Mouse (Mus musculus) heart, embryonic 14.5 days (tissue): ENCODE data around the gene Gm10563. TPM values are rescaled to one million over a fixed set of nuclear protein-coding genes. Genes with fewer than 3 reads are reported as not detected.

Experiments used
- ATAC-seq: fragments of 200-750 bp; cut with Nextera tagmentation; 2 replicates; pipeline ENCODE4 v1.8.0; 2017; ENCODE audit warnings: low read depth, moderate TSS enrichment; ENCODE audit not compliant: insufficient number of reproducible peaks, insufficient read depth, low FRiP score
- H3K27ac ChIP-seq, 2 experiments: fragments of 200-500 bp in 1 of 2; fragments of 300-500 bp in 1 of 2; sonication (generic) in 1 of 2; replicated peaks in 1 of 2; 2 replicates each; pipeline ENCODE4 v1.5.1; 2012 to 2014; ENCODE audit warnings: low read depth in 2 of 2, low read length in 2 of 2, control low read depth in 1 of 2, mild to moderate bottlenecking in 1 of 2, mixed read lengths in 1 of 2; ENCODE audit not compliant: control insufficient read depth in 1 of 2, insufficient read depth in 1 of 2
- H3K27me3 ChIP-seq: fragments of 300-500 bp; sonication (generic); 2 replicates; pipeline ENCODE4 v1.6.1; 2014; ENCODE audit warnings: mild to moderate bottlenecking, low read length, control low read depth; ENCODE audit not compliant: control insufficient read depth, insufficient read depth
- H3K36me3 ChIP-seq: fragments of 300-500 bp; sonication (generic); 2 replicates; pipeline ENCODE4 v1.6.1; 2014; ENCODE audit warnings: mild to moderate bottlenecking, control low read depth, low read length, mixed read lengths; ENCODE audit not compliant: control insufficient read depth, insufficient read depth
- H3K4me1 ChIP-seq, 2 experiments: fragments of 200-500 bp in 1 of 2; fragments of 300-500 bp in 1 of 2; sonication (generic) in 1 of 2; 2 replicates each; pipeline ENCODE4 v1.6.1; 2012 to 2014; ENCODE audit warnings: low read length in 2 of 2, control low read depth in 1 of 2, mixed read lengths in 1 of 2; ENCODE audit not compliant: control insufficient read depth in 2 of 2, insufficient read depth in 2 of 2
- H3K4me2 ChIP-seq: fragments of 300-500 bp; sonication (generic); 2 replicates; pipeline ENCODE4 v1.6.1; 2014; ENCODE audit warnings: mild to moderate bottlenecking, low read length
- H3K4me3 ChIP-seq, 2 experiments: fragments of 200-500 bp in 1 of 2; fragments of 300-500 bp in 1 of 2; sonication (generic) in 1 of 2; 2 replicates each; pipeline ENCODE4 v1.5.1; 2012 to 2014; ENCODE audit warnings: low read length in 2 of 2, mild to moderate bottlenecking in 2 of 2, control low read depth in 1 of 2, low read depth in 1 of 2, moderate library complexity in 1 of 2; ENCODE audit not compliant: control insufficient read depth in 1 of 2, insufficient read depth in 1 of 2
- H3K9ac ChIP-seq: fragments of 300-500 bp; sonication (generic); 2 replicates; pipeline ENCODE4 v1.6.1; 2014; ENCODE audit warnings: mild to moderate bottlenecking, low read length
- H3K9me3 ChIP-seq: fragments of 300-500 bp; sonication (generic); 2 replicates; pipeline ENCODE4 v1.6.1; 2016; ENCODE audit warnings: low read length, control low read depth; ENCODE audit not compliant: control insufficient read depth
- WGBS: fragments of 180-500 bp; shearing (Covaris S2); extraction: QIAGEN DNeasy Blood & Tissue Kit; methylation state at CpG from one replicate; pipeline ENCODE4 v1.1.7; 2014; 5-methylcytosine and 5-hydroxymethylcytosine counted together
- polyA plus RNA-seq: library from polyadenylated mRNA; unstranded; fragments of >200 nt; fragmentation: Nextera tagmentation; extraction: Ambion mirVana; gene quantifications from 2 replicates; pipeline ENCODE4 v1.2.1, GENCODE M21; 2014

Gene Gm10563
- polyA plus RNA-seq, 1 experiment from 2014 or later = not detected

DNA sequence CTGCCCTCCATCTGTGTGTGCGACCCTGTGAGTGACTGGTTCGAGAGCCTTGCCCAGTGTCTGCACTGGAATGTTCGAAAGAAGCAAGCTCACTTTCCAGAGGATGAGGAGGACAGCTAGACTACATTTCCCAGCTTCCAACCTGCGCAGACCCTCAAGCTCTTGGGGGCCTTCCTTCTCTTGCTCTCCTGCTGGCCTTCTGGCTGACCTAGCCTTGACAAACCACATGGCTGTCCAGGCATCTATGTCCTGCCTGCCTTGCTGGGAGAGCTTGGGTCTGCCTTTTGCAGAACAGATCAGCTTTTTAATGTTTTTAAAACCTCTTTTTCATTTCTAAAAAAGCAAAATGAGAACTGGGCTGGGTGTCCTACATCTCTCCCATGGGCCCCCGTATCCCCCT is 55.9 kb downstream of the Gm10563 start:
- ATAC-seq = no peak
- 88% methylated on average over 5 of the region's 5 CpGs for WGBS
- Histone ChIP-seq H3K27me3 (no peaks in the 10 kb centered on the region), H3K4me3 (no peak overlapping the region), H3K27ac (no peak overlapping the region), H3K9ac (no peak overlapping the region), H3K4me2 (no peak overlapping the region), H3K4me1 (no peaks in the 10 kb centered on the region), H3K9me3 (no peaks in the 10 kb centered on the region), H3K36me3 (peaks cover 63% of the 10 kb centered on the region)

DNA sequence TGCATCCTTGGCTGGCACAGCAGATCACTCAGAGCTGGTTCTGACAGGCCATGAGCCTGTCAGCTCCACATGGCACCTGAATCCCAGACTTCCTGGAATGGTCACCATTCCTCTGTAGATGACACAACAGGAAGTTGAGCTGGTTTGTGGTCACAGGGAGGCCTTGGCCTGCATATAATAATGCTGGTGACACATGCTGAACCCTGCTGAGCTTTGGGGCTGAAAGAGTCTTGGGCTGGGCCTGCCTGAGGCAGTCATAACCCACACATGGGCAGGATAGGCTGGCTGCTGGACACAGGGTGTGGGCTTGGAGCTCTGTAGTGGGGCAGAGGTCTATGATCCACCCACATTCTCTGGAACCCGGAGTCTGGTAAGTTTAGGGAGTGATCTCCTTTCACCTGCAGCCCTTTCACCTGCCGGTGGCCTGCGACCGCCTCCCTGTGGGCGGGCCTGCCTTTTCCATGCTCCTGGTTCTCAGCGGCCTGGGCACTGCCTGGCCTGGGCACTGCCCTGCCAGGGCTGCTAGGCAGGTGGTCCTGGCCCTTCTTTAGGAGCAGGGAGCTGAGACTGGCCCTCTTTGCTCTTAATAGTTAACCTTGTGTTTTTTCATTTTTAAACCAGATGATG is 62.8 kb downstream of the Gm10563 start:
- no peaks in the 10 kb centered on the region for H3K9me3 ChIP-seq
- no peaks in the 10 kb centered on the region for H3K27me3 ChIP-seq
- H3K9ac ChIP-seq = no peak overlapping the region
- H3K4me1 ChIP-seq = no peaks in the 10 kb centered on the region
- no peak overlapping the region for H3K27ac ChIP-seq
- 91% methylated on average over 6 of the region's 6 CpGs for WGBS
- H3K4me3 ChIP-seq = no peak overlapping the region
- peaks cover 85% of the 10 kb centered on the region for H3K36me3 ChIP-seq
- no peak for ATAC-seq
- H3K4me2 ChIP-seq = no peak overlapping the region

DNA sequence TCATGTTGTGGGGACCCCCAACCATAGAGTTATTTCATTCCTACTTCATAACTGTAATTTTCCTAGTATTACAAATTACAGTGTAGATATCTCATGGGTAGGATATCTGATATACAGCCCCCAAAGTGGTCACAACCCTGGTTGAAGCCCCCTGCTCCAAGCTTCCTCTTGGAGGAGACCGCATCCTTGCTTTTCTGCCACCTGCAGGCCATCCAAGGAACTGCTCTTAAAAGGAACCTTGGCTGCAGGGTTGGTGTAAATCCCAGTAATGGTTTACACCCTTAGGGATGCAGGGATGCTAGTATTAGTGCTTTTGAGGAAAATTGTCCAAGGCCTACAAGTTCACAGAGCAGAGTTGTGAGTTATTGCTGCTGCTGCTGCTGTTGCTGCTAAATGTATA is 64.8 kb downstream of the Gm10563 start:
- Histone ChIP-seq H3K4me1 (no peaks in the 10 kb centered on the region), H3K9me3 (no peaks in the 10 kb centered on the region), H3K27me3 (no peaks in the 10 kb centered on the region), H3K4me2 (no peak overlapping the region), H3K9ac (no peak overlapping the region), H3K27ac (no peak overlapping the region), H3K4me3 (no peak overlapping the region), H3K36me3 (peaks cover 76% of the 10 kb centered on the region)
- ATAC-seq = no peak
- 22% methylated on average over 1 of the region's 1 CpGs for WGBS

DNA sequence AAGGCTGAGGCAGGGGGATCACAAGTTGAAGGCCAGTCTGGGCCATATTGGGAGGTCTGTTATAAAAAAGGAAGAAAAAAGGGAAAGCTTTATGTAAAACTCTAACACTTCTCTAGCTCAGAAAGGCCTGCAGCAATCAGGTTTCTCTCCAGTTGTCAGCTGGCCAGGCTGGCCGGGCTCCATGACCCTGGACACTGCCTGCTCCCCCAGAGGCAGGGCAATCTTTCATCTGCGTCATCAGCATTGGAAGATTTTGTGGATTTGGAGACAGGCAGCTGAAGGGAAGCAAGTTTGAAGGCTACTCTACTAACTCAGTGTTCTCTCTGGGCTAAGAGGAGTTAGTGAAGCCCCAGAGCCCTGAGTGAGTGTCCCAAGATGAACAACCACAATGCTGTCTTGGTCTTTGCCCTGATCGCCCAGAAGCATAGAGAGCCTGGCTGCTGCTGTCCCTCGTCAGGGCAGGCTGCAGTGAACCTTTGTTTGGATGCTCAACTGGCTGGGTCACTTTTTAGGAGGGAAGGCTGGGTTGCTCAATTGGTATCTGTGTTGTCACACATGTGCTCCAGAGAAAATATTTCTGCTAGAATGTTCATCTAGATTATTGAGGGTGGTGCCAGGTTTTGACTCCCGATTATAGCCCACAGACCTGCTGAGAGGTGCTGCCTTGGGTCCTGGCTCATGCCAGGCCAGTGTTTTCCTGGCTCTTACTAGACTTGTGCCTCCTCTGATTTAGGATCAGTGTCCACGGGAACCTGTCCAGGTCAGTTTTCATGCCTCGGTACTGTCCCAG is 66.7 kb downstream of the Gm10563 start:
- no peaks in the 10 kb centered on the region for H3K4me1 ChIP-seq
- ATAC-seq = no peak
- H3K9ac ChIP-seq = no peak overlapping the region
- no peaks in the 10 kb centered on the region for H3K27me3 ChIP-seq
- peaks cover 57% of the 10 kb centered on the region for H3K36me3 ChIP-seq
- no peak overlapping the region for H3K4me2 ChIP-seq
- H3K9me3 ChIP-seq = no peaks in the 10 kb centered on the region
- H3K4me3 ChIP-seq = no peak overlapping the region
- 81% methylated on average over 7 of the region's 7 CpGs for WGBS
- H3K27ac ChIP-seq = no peak overlapping the region

DNA sequence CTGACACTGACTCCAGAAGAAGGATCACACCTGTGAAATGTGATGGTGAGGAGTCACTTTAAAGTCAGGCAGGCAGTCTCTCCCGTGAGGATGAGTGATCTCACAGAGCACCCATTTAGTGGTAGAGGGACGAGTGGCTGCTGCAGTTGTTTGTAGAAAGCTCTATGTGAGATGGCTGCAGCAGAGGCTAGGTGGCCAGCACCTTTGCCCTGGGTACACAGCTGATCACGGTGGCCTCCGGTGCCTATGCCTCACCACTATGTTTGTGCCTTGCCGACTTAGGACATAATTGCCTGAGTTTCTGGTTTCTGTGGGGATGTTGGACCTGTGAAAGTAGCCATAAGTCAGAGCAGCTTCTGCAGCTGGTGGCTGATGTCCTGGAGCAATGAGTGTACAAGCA is 67.5 kb downstream of the Gm10563 start:
- Histone ChIP-seq H3K4me3 (no peak overlapping the region), H3K9me3 (no peaks in the 10 kb centered on the region), H3K4me2 (no peak overlapping the region), H3K4me1 (no peaks in the 10 kb centered on the region), H3K9ac (no peak overlapping the region), H3K27me3 (no peaks in the 10 kb centered on the region), H3K27ac (no peak overlapping the region), H3K36me3 (peaks cover 51% of the 10 kb centered on the region)
- ATAC-seq = no peak
- WGBS = 87% methylated on average over 5 of the region's 5 CpGs

DNA sequence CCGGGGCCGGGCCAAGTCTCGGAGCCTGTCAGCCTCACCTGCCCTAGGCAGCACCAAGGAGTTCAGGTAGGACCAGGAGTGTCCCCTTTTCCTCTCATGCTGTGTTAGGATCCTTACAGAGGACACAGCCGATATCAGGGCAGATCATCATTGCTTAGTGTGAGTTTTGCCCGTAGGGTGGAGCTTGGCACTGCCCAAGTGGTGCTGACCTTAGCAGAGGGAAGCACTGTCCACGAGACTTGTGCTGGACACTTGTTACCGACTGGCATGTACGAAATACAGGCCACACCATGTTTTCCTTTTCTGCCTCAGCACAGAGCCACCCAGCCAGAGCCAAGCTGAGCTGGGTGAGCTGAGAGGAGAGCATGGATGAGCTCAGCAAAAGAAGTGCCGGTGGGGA is 68.1 kb downstream of the Gm10563 start:
- no peaks in the 10 kb centered on the region for H3K27me3 ChIP-seq
- WGBS = 87% methylated on average over 9 of the region's 9 CpGs
- no peak overlapping the region for H3K27ac ChIP-seq
- no peak overlapping the region for H3K4me3 ChIP-seq
- H3K36me3 ChIP-seq = peaks cover 45% of the 10 kb centered on the region
- H3K4me2 ChIP-seq = no peak overlapping the region
- no peak overlapping the region for H3K9ac ChIP-seq
- ATAC-seq = no peak
- H3K9me3 ChIP-seq = no peaks in the 10 kb centered on the region
- H3K4me1 ChIP-seq = no peaks in the 10 kb centered on the region

DNA sequence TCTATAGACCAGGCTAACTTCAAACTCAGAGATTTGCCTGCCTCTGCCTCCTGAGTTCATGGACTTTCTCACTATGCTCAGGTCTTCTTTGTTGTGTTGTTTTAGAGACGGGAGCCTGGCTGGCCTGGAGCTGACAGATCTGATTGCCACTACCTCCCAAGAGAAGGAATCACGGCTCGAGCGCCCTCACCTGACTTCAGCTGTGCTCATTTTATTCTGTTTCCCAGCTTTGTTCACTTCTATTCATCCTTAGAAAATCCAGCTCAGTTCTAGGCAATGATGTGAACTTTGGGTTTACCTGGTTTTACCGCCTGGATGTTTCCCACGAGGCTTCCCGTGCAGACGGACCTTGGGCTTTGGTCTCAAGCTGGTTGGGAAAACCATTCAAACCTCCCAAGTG is 69.7 kb downstream of the Gm10563 start:
- Histone ChIP-seq H3K9me3 (no peaks in the 10 kb centered on the region), H3K4me2 (no peak overlapping the region), H3K36me3 (peaks cover 40% of the 10 kb centered on the region), H3K27me3 (no peaks in the 10 kb centered on the region), H3K4me1 (no peaks in the 10 kb centered on the region), H3K9ac (no peak overlapping the region), H3K4me3 (no peak overlapping the region), H3K27ac (no peak overlapping the region)
- WGBS = 86% methylated on average over 8 of the region's 8 CpGs
- no peak for ATAC-seq
